Mouse (Mus musculus) ES-E14 (cell line): ENCODE data around the gene Akr1c6. TPM values are rescaled to one million over a fixed set of nuclear protein-coding genes. Genes with fewer than 3 reads are reported as not detected.
"Not testable (repeated sequence)": the region's sequence is repeated elsewhere in the genome, so short reads cannot be mapped to it uniquely, and the experiment has no call there.

Experiments
- DNase-seq: peaks from one replicate; pipeline ENCODE4 v3.0.0-alpha.2; 2013; ENCODE audit warnings: low read depth, low spot score
- H3K27ac ChIP-seq: 2 replicates; pipeline ENCODE4 v1.5.1; 2012; ENCODE audit warnings: low read depth, mild to moderate bottlenecking, low read length, moderate library complexity, mixed read lengths; ENCODE audit not compliant: poor library complexity, insufficient read depth, severe bottlenecking
- H3K36me3 ChIP-seq: 2 replicates; pipeline ENCODE4 v1.6.1; 2012; ENCODE audit warnings: mild to moderate bottlenecking, low read length, moderate library complexity, mixed read lengths; ENCODE audit not compliant: control insufficient read depth, poor library complexity, insufficient read depth, severe bottlenecking
- H3K4me1 ChIP-seq, 2 experiments: fragments of 150-350 bp in 1 of 2; sonication (generic) in 1 of 2; 2 replicates each; pipeline ENCODE4 v1.6.1; 2012; ENCODE audit warnings: low read length in 2 of 2, mild to moderate bottlenecking in 1 of 2, mixed read lengths in 1 of 2; ENCODE audit not compliant: control insufficient read depth in 2 of 2, insufficient read depth in 2 of 2, poor library complexity in 1 of 2
- H3K4me3 ChIP-seq, 2 experiments: fragments of 150-350 bp in 1 of 2; sonication (generic) in 1 of 2; 2 replicates each; pipeline ENCODE4 v1.5.1; 2012; ENCODE audit warnings: low read length in 2 of 2, low read depth in 1 of 2, mild to moderate bottlenecking in 1 of 2, mixed read lengths in 1 of 2; ENCODE audit not compliant: insufficient read depth in 1 of 2, poor library complexity in 1 of 2, severe bottlenecking in 1 of 2
- H3K9ac ChIP-seq: 2 replicates; pipeline ENCODE4 v1.6.1; 2012; ENCODE audit warnings: low read depth, mild to moderate bottlenecking, low read length, mixed read lengths; ENCODE audit not compliant: poor library complexity, insufficient read depth, severe bottlenecking
- H3K9me3 ChIP-seq: fragments of 150-350 bp; sonication (generic); 2 replicates; pipeline ENCODE4 v1.6.1; 2012; ENCODE audit warnings: low read depth, mild to moderate bottlenecking, low read length; ENCODE audit not compliant: control insufficient read depth, insufficient read depth
- CHD2 ChIP-seq: IDR thresholded peaks from 2 replicates; pipeline ENCODE4 v1.6.1; 2014; ENCODE audit warnings: mild to moderate bottlenecking, low read depth, low read length, inconsistent platforms
- HCFC1 ChIP-seq: IDR thresholded peaks from 2 replicates; pipeline ENCODE4 v1.6.1; 2012; ENCODE audit warnings: low read length, inconsistent platforms, borderline replicate concordance; ENCODE audit not compliant: insufficient read depth
- MAFK ChIP-seq: IDR thresholded peaks from 2 replicates; pipeline ENCODE4 v1.6.1; 2014; ENCODE audit warnings: mild to moderate bottlenecking, low read depth, low read length, inconsistent platforms; ENCODE audit not compliant: insufficient read depth
- ZC3H11A ChIP-seq: IDR thresholded peaks from 2 replicates; pipeline ENCODE4 v1.6.1; 2012; ENCODE audit warnings: low read depth, mild to moderate bottlenecking, inconsistent platforms, low read length, borderline replicate concordance
- ZNF384 ChIP-seq: IDR thresholded peaks from 2 replicates; pipeline ENCODE4 v1.6.1; 2012; ENCODE audit warnings: low read depth, low read length, inconsistent platforms
- in situ Hi-C, 2 experiments: fragments of 600-800 bp; cut with MboI; formaldehyde crosslinking; loops; one replicate each; pipeline ENCODE4 v1.15.1; 2025; ENCODE audit warnings: low sequenced_read_pairs in 2 of 2, inconsistent platforms in 1 of 2; ENCODE audit not compliant: unreplicated experiment in 2 of 2
- total RNA-seq: library from RNA; depleted of rRNA; stranded (reverse); fragments of 300-350 nt; gene quantifications from 2 replicates; pipeline ENCODE4 v1.2.3, GENCODE M21; 2012; rRNA removed

Akr1c6 gene
- total RNA-seq: not detected in 2 replicates

GRCm38 (mm10) chr13:4434006-4434405, at the start of gene Akr1c6:
TSS of gene Akr1c6 (plus strand) at chr13:4434306.
- H3K36me3 ChIP-seq: no peaks in the 10 kb centered on the region
- in situ Hi-C loops: no loop called here
- DNase-seq: no peak
- no peak within 1 kb of the TSS for H3K9ac ChIP-seq
- H3K4me3 ChIP-seq: no peak within 1 kb of the TSS
- H3K9me3 ChIP-seq: no peaks in the 10 kb centered on the region
- no peak within 1 kb of the TSS for H3K27ac ChIP-seq
- no peaks in the 10 kb centered on the region for H3K4me1 ChIP-seq
- TF ChIP-seq HCFC1: no peak
- TF ChIP-seq ZNF384: no peak
- TF ChIP-seq MAFK: no peak
- TF ChIP-seq ZC3H11A: no peak

- H3K36me3 ChIP-seq: no peaks in the 10 kb centered on the region
- H3K9me3 ChIP-seq: no peaks in the 10 kb centered on the region
- H3K27ac ChIP-seq: no peak overlapping the region
- no peaks in the 10 kb centered on the region for H3K4me1 ChIP-seq
- no peak overlapping the region for H3K9ac ChIP-seq
- TF ChIP-seq MAFK (no peak), CHD2 (no peak), ZNF384 (no peak), HCFC1 (no peak), ZC3H11A (no peak)
- H3K4me3 ChIP-seq: no peak overlapping the region
- in situ Hi-C loops: no loop called here
- DNase-seq: no peak
Observed at GRCm38 (mm10) chr13:4384918-4385317, 49.2 kb upstream of the Akr1c6 start.

DNA sequence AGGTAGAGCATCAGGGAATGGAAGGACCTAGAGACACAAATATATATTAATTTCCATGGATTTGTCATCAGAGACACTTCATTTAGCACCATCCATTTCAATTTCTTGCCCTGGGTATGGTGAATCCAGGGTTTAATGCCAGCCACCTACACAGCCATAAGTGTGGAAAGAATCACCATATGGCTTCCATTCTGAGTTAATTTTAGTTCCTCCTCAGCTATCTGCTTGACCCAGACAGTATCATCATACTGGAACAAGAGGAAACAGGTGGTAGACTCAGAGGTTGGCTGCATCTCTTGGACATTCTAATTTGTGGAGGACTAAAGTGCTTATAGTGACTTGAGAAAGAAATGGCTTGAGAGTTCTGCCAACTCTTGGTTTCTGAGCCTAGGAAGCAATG, 48.6 kb upstream of the Akr1c6 start:
- no peaks in the 10 kb centered on the region for H3K9me3 ChIP-seq
- no peak overlapping the region for H3K9ac ChIP-seq
- in situ Hi-C loops: no loop called here
- no peak overlapping the region for H3K27ac ChIP-seq
- H3K4me1 ChIP-seq: no peaks in the 10 kb centered on the region
- DNase-seq: no peak
- H3K4me3 ChIP-seq: no peak overlapping the region
- TF ChIP-seq ZC3H11A: no peak
- no peak for TF ChIP-seq HCFC1
- no peak for TF ChIP-seq MAFK
- TF ChIP-seq CHD2: no peak
- TF ChIP-seq ZNF384: no peak
- no peaks in the 10 kb centered on the region for H3K36me3 ChIP-seq

DNA sequence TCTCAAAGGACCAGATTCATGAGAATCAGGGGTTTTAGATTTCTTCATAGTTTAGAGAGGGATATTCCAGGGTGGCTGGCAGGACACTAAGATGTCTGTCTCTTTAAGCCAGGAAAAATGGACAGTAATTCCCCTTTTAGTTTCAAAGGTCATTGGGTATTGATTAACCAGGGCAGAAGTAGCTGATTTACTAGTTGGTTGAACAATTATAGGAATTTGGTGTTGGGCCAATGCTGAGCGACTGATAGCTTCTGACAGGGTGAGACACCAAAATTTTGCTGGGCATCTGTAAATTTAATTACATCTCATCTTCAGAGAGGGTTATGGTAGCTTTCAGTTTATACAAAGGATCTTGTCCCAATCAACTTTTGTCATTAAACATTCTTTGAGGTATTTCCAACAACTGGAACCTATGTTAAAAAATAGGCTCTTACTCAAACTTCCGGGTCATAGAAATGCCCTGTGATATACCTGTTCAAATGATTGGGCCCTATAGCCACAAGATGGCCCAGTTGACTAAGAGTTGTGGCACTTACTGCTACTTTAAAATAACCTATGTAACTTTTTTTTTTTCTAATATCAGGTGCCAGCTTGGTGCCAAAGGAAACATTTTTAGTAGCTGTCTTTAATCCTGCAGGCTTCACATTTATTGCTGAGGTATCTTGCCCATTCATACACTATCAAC, 45.2 kb upstream of the Akr1c6 start:
- Histone ChIP-seq H3K4me3 (no peak overlapping the region), H3K9me3 (no peaks in the 10 kb centered on the region), H3K36me3 (no peaks in the 10 kb centered on the region), H3K9ac (no peak overlapping the region), H3K27ac (no peak overlapping the region), H3K4me1 (no peaks in the 10 kb centered on the region)
- no peak for DNase-seq
- no peak for TF ChIP-seq MAFK
- no peak for TF ChIP-seq ZNF384
- no peak for TF ChIP-seq HCFC1
- no peak for TF ChIP-seq ZC3H11A
- no peak for TF ChIP-seq CHD2
- in situ Hi-C loops: no loop called here

DNA sequence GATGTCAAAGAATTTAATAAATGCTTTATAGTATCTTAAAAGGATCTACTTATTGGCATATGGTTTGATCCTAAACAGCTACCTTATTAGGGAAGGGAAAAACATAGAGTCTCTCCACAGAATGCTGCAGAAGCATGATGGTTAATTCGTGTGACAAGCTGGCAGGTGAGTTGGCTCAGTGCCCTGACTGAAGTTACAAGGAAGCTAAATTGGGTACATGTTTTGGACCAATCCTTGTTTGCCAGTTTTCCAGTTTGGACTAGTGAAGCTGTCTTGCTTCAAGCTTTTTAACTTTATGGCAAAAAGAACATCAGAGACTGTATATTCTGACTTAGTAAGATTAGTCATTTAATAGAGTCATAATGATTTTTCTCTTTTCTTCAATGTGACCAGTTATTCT, 33.7 kb upstream of the Akr1c6 start:
- H3K36me3 ChIP-seq, H3K4me3 ChIP-seq, H3K27ac ChIP-seq, DNase-seq, H3K4me1 ChIP-seq, in situ Hi-C loops, H3K9ac ChIP-seq, H3K9me3 ChIP-seq: not testable (repeated sequence)
